Mouse (Mus musculus) bone marrow macrophage, adult 2 months (primary cell): Measurements from ENCODE around the gene Tubb4b.

Source experiments
- CTCF ChIP-seq: IDR thresholded peaks from 2 replicates; pipeline ENCODE4 v1.5.1; 2012; ENCODE audit warnings: low read depth, mild to moderate bottlenecking, low read length, moderate library complexity
- POLR2A ChIP-seq: IDR thresholded peaks from 2 replicates; pipeline ENCODE4 v1.6.1; 2012; ENCODE audit warnings: mild to moderate bottlenecking, low read depth, low read length, borderline replicate concordance

DNA sequence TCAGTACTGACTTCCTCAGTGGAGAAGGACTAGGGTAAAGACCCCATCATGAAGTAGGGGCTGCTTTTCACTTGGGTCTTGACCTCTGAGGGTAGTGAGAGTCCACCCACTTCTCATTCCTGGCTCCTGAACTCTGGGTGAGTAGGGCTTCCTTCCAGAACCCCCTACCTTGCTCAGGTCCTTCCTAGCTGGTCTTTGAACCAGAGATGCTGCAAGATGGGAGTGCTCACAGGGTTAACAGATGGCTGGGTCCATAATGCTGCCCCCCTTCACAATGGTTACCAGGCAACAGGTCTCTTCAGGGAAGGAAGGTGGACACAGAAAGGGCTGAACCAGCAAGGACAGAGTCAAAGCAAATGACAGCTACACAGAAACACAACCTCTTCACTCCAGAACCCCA lies 6.1 kb downstream of the Tubb4b start, which contains the start of gene Fam166a:
- no peak for TF ChIP-seq CTCF
- TF ChIP-seq POLR2A, result no peak
